Mouse (Mus musculus): ENCODE measurements at regions not wholly inside any gene's neighbourhood (a gene's known extent, or its start where the extent isn't known, plus 50 kb on each side); places are given as distances from the start of the nearest gene placed in this dataset.

GRCm38 (mm10) chr16:78247189-78247588, 54.1 kb upstream of the Cxadr start:
- H3K9me3 ChIP-seq (replicated peaks), result no peaks in the 10 kb centered on the region
- ATAC-seq (replicated peaks; ENCODE audit: insufficient number of reproducible peaks, insufficient read depth, low FRiP score, low read depth), result no peak
- no peak overlapping the region for H3K4me3 ChIP-seq
- H3K36me3 ChIP-seq, result no peaks in the 10 kb centered on the region
- no peak overlapping the region for H3K9ac ChIP-seq
- WGBS, result 76% methylated on average over 3 of the region's 3 CpGs
- no peaks in the 10 kb centered on the region for H3K27me3 ChIP-seq
- no peak overlapping the region for H3K27ac ChIP-seq
- peaks cover 9% of the 10 kb centered on the region for H3K4me1 ChIP-seq (replicated peaks)
- no peak overlapping the region for H3K4me2 ChIP-seq

DNA sequence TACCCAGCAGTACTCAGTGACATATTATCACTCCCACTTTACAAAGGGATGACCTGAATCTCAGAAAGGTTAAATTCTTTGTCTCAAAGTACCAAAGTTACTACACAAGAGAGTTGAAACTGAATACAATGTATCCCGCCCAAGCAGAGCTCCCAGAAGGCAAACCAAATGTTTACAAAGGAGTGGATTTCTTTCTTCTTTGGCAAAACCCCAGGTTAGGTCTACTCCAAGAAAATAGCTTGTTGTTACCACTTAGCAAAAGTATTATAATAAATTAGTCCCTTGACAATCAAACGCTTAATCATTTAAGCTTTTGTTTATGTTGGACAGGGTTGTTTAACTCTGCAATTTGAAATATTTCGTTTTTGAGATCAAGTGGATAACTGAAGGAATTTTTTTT, 58.6 kb upstream of the Cxadr start:
- WGBS, result 61% methylated on average over 3 of the region's 3 CpGs
- H3K4me1 ChIP-seq (replicated peaks), result peaks cover 7% of the 10 kb centered on the region; the same call in 1 of the 2 replicates
- H3K4me3 ChIP-seq, result no peak overlapping the region

DNA sequence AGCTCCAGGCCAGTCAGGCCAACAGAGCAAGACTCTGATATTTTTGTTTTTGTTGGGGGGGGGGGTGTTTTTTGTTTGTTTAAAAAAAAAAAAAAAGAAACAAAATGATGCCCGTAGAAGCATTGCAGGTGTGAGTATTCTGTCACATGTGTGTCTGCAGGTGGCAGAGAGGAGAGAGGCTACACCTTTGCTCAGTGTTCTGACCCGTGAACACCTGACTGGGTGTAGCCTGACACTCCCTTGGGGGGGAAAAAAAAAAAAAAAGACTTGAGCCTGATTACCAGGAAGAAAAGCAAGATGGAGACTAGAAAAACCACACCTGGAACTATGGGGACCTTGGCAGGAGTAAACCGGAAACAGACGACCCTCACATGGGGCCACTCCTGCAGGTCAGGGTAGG, 61.1 kb upstream of the Cxadr start:
- ATAC-seq (replicated peaks; ENCODE audit: insufficient number of reproducible peaks, insufficient read depth, low FRiP score, low read depth), result no peak
- WGBS, result 81% methylated on average over 4 of the region's 4 CpGs

More for the DNA sequence above, 58.6 kb upstream of the Cxadr start:
- Histone ChIP-seq H3K9me3 (replicated peaks) (no peaks in the 10 kb centered on the region), H3K27ac (no peak overlapping the region), H3K9ac (no peak overlapping the region), H3K4me2 (no peak overlapping the region), H3K27me3 (no peaks in the 10 kb centered on the region; the same call in 1 of the 2 replicates), H3K36me3 (no peaks in the 10 kb centered on the region)
- no peak for ATAC-seq (replicated peaks; ENCODE audit: insufficient number of reproducible peaks, insufficient read depth, low FRiP score, low read depth)

DNA sequence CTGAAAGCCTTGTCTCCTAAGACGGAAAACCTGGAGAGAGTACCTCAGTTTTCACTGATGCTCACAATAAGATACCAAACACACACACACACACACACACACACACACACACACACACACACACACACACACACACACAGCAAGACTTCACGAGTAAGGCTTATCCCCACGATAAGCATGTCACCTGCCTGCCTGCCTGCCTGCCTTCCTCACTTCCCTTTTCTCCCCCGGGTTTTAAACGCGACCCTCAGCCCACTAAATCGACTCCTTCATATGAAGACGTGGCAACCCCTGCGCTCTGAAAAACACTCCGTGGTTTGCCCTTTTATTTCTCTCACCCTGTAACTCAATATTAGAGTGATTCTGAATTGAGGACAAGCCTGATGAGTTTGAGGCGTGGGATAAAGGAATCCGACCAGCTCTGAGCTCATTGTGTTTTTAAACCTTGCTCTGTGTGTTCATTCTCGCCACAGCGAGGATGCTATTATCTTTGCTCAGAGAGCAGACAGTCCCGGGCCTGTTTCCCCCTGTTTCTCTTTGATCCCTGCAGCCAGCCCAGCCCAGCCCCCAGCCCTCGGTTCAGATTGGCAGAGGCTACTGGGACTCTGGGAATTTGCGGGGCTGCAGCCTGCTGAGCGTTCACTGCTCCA, 63.1 kb upstream of the Cxadr start:
- no peak overlapping the region for H3K27ac ChIP-seq
- no peaks in the 10 kb centered on the region for H3K36me3 ChIP-seq
- peaks cover 14% of the 10 kb centered on the region for H3K4me1 ChIP-seq (replicated peaks)
- peak overlapping the region; percentile 47 for H3K9ac ChIP-seq
- peak overlapping the region; percentile 86 for H3K4me2 ChIP-seq
- H3K9me3 ChIP-seq (replicated peaks), result no peaks in the 10 kb centered on the region
- no peaks in the 10 kb centered on the region; the same call in 1 of the 2 replicates for H3K27me3 ChIP-seq
- 0 out of 2 replicates have a peak, but pooled peaks have one; percentile 33 for ATAC-seq (replicated peaks; ENCODE audit: insufficient number of reproducible peaks, insufficient read depth, low FRiP score, low read depth)
- H3K4me3 ChIP-seq, result peak overlapping the region; percentile 56
- 1% methylated on average over 18 of the region's 18 CpGs for WGBS

More for the DNA sequence above, 61.1 kb upstream of the Cxadr start:
- no peak overlapping the region for H3K27ac ChIP-seq
- H3K9ac ChIP-seq, result no peak overlapping the region
- H3K27me3 ChIP-seq, result no peaks in the 10 kb centered on the region; the same call in 1 of the 2 replicates
- H3K4me3 ChIP-seq, result no peak overlapping the region
- H3K9me3 ChIP-seq (replicated peaks), result no peaks in the 10 kb centered on the region
- H3K4me2 ChIP-seq, result no peak overlapping the region
- H3K4me1 ChIP-seq (replicated peaks), result peaks cover 14% of the 10 kb centered on the region
- no peaks in the 10 kb centered on the region for H3K36me3 ChIP-seq

- Histone ChIP-seq H3K9me3 (replicated peaks) (no peaks in the 10 kb centered on the region), H3K4me2 (peak overlapping the region; percentile 86), H3K4me1 (replicated peaks) (peaks cover 14% of the 10 kb centered on the region), H3K4me3 (peak overlapping the region; percentile 56), H3K36me3 (no peaks in the 10 kb centered on the region), H3K9ac (peak overlapping the region; percentile 47), H3K27ac (no peak overlapping the region), H3K27me3 (no peaks in the 10 kb centered on the region; the same call in 1 of the 2 replicates)
- ATAC-seq (replicated peaks; ENCODE audit: insufficient number of reproducible peaks, insufficient read depth, low FRiP score, low read depth), result peak; percentile 51; the same call in 1 of the 2 replicates
- under 1% methylated on average over 12 of the region's 15 CpGs for WGBS
Observed at GRCm38 (mm10) chr16:78237641-78238051, 63.6 kb upstream of the Cxadr start.

DNA sequence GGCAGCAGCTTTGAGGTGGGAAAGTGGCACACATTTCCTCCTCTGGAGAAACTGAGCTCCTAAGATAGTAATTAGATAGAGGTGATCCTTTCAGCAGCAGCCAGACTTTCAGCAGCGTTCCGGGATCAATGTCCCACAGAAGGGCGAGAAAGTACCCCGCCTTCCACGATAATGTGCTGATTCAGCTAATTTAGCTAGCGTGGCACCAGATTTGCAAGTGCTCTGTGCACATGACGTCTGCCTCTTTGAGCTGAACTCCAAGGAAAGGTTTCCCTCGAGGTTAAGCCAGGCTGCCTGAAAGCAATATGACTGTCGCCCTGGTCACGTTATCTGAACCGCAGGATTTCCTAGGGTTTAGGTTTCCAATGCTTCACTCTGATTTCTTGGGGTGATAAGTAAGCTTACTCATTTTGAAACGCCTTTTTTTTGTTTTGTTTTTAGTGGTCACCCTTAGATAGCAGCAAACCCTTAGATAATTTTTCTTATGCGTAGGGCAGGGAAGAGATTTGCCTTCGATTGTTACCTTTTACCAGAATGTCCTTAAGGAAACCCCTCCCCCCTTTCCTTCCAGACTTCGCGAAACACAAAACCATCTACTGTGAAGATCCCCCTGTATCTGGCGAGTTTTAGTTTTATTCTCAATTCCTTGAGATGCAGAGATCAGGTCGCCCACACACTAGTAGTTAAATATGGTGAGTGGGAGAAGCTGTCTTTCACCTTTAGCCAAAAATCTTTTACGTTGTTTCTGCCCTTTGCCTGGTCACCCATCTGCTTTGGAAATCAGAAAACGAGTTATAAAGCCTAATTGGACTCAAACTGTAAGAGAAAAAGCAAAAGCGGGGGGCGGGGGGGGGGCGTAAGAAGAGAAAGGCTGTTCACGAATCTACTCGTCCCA, 64.3 kb upstream of the Cxadr start:
- Histone ChIP-seq H3K36me3 (no peaks in the 10 kb centered on the region), H3K27ac (no peak overlapping the region), H3K4me3 (peak overlapping the region; percentile 56), H3K27me3 (no peaks in the 10 kb centered on the region; the same call in 1 of the 2 replicates), H3K4me1 (replicated peaks) (peaks cover 14% of the 10 kb centered on the region), H3K9ac (peak overlapping the region; percentile 47), H3K4me2 (peak overlapping the region; percentile 86), H3K9me3 (replicated peaks) (no peaks in the 10 kb centered on the region)
- WGBS, result 3% methylated on average over 25 of the region's 25 CpGs
- ATAC-seq (replicated peaks; ENCODE audit: insufficient number of reproducible peaks, insufficient read depth, low FRiP score, low read depth), result no peak

DNA sequence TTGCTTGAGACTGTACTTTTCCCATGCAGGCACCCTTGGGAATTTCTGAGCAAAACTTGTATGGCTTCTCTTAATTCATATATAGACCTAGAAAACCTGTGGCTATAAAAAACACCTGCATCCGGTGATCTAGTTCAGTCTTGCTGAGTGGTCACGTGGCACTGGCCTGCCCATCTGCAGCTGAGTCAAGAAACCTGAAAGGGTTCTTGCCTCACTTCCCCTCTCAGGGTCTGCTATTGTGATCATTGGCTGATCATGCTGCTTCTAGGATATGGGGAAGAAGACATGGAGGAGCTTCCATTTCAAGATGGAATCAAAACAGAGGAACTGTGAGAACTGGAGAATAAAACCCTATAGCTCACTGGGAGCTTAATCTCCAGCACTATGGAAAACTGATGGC, 69.1 kb upstream of the Cxadr start:
- no peaks in the 10 kb centered on the region for H3K27me3 ChIP-seq
- no peak overlapping the region for H3K4me3 ChIP-seq
- H3K4me2 ChIP-seq, result no peak overlapping the region
- no peak overlapping the region for H3K9ac ChIP-seq
- ATAC-seq (replicated peaks; ENCODE audit: insufficient number of reproducible peaks, insufficient read depth, low FRiP score, low read depth), result no peak
- H3K36me3 ChIP-seq, result no peaks in the 10 kb centered on the region
- WGBS, result 88% methylated on average over 2 of the region's 2 CpGs
- no peaks in the 10 kb centered on the region for H3K9me3 ChIP-seq (replicated peaks)
- no peak overlapping the region for H3K27ac ChIP-seq
- peaks cover 7% of the 10 kb centered on the region for H3K4me1 ChIP-seq (replicated peaks)

- Histone ChIP-seq H3K4me1 (replicated peaks) (no peaks in the 10 kb centered on the region), H3K4me2 (no peak overlapping the region), H3K36me3 (no peaks in the 10 kb centered on the region), H3K27me3 (no peaks in the 10 kb centered on the region), H3K9me3 (replicated peaks) (no peaks in the 10 kb centered on the region), H3K4me3 (no peak overlapping the region), H3K27ac (no peak overlapping the region), H3K9ac (no peak overlapping the region)
- WGBS, result 68% methylated on average over 4 of the region's 4 CpGs
- ATAC-seq (replicated peaks; ENCODE audit: insufficient number of reproducible peaks, insufficient read depth, low FRiP score, low read depth), result no peak
Observed at GRCm38 (mm10) chr16:78229013-78229412, 72.3 kb upstream of the Cxadr start.

GRCm38 (mm10) chr16:78222377-78222776, 78.9 kb upstream of the Cxadr start:
- H3K27ac ChIP-seq, result no peak overlapping the region
- H3K27me3 ChIP-seq, result no peaks in the 10 kb centered on the region
- peaks cover 6% of the 10 kb centered on the region for H3K4me1 ChIP-seq (replicated peaks)
- H3K4me2 ChIP-seq, result no peak overlapping the region
- WGBS, result 11% methylated on average over 1 of the region's 1 CpGs
- no peaks in the 10 kb centered on the region for H3K36me3 ChIP-seq
- no peak overlapping the region for H3K4me3 ChIP-seq
- ATAC-seq (replicated peaks; ENCODE audit: insufficient number of reproducible peaks, insufficient read depth, low FRiP score, low read depth), result no peak
- H3K9me3 ChIP-seq (replicated peaks), result no peaks in the 10 kb centered on the region
- no peak overlapping the region for H3K9ac ChIP-seq

DNA sequence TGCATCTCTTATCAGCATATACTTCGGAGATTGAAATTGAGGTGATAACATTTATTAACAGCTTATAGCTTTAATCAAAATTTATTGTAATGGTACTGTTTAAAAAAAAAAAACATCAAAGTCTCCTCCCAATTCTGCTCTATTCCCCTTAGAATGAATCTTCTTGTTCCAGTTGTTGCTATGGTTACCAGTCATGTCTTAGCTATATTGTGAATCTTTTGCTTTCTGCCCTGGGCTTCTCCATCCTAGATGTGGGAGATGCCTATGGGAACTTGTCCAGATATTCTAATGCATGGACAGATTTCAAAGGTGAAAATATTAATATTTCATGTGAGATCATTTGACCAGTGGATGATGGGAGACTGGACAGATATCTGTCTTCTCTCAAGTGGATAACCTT, 79.5 kb upstream of the Cxadr start:
- Histone ChIP-seq H3K27me3 (no peaks in the 10 kb centered on the region), H3K9me3 (replicated peaks) (no peaks in the 10 kb centered on the region), H3K36me3 (no peaks in the 10 kb centered on the region), H3K9ac (no peak overlapping the region), H3K27ac (no peak overlapping the region), H3K4me1 (replicated peaks) (peaks cover 9% of the 10 kb centered on the region), H3K4me2 (no peak overlapping the region), H3K4me3 (no peak overlapping the region)
- no peak for ATAC-seq (replicated peaks; ENCODE audit: insufficient number of reproducible peaks, insufficient read depth, low FRiP score, low read depth)
- 79% methylated on average over 1 of the region's 1 CpGs for WGBS

DNA sequence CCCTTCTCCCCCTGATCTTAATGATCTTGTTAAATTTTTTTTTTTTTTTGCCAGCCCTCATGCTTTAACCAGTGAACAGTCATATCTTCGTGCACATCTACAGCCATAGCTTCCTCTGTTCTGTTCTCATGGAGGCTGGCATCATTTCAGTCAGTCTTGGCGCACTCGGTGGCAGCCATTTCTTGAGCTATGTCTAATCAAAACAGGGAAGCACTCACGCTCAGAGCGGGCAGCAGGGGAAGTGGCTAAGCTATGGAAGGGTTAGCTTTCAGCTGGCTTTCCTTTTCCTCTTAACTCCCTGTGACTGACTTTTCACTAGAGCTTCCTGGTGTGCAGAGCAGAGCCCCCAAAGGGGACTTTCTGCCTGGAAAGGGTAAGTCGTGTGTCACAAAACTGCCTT, 83.7 kb upstream of the Cxadr start:
- no peak for ATAC-seq (replicated peaks; ENCODE audit: insufficient number of reproducible peaks, insufficient read depth, low FRiP score, low read depth)
- 34% methylated on average over 6 of the region's 6 CpGs for WGBS
- 0 out of 2 replicates have a peak overlapping the region, but pooled peaks have one; percentile 1 for H3K9ac ChIP-seq
- no peaks in the 10 kb centered on the region for H3K9me3 ChIP-seq (replicated peaks)
- no peak overlapping the region for H3K4me3 ChIP-seq
- no peaks in the 10 kb centered on the region for H3K36me3 ChIP-seq
- peak overlapping the region; percentile 58 for H3K4me2 ChIP-seq
- H3K4me1 ChIP-seq (replicated peaks), result peaks cover 13% of the 10 kb centered on the region
- H3K27me3 ChIP-seq, result no peaks in the 10 kb centered on the region
- peak overlapping the region; percentile 42 for H3K27ac ChIP-seq

Data from heart, embryonic 15.5 days (tissue).